ENCODE assay signal across 8 mouse cellular contexts in the genomic region with DNA sequence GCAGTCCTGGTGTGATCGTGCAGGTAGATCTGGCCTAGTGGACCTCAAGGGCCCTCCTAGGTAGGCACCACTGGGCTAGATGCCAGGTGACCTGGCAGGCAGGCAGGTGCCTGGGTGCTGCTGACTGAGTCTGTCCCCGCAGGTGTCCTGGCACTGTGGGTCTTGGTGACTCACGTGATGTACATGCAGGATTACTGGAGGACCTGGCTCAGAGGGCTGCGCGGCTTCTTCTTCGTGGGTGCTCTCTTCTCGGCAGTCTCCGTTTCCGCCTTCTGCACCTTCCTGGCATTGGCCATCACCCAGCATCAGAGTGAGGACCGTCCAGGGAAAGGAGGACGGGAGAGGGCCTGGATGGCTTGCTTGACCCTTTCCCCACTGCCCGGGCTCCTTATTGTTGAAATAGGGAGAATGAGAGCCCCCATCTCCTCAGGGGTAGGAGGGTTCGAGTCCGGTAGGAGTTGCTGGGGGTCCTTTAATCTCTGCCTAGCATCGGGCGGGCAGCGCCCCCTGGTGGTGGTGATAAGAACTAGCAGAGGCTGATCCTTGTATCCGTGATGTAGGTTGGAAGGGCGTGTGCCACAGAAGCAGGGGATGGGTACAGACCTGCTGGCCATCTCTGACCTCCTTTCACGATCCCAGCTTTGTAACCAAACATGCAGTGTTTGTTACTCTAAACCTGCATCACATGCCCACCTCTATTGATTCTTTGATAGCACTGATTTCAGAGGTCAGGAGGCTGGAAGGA. TPM values are rescaled to one million over a fixed set of nuclear protein-coding genes. Genes with fewer than 3 reads are reported as not detected.
DNase-seq lines count a peak whose midpoint lies in the region; ATAC-seq and TF ChIP-seq lines count a peak whose summit lies in the region.

No protein-coding gene starts in this region.

- TF ChIP-seq POLR2A in heart, adult 2 months (IDR thresholded peaks at IDR 0.05; ENCODE audit: insufficient read depth, low read depth, low read length) = peak; percentile 34; the same call in 1 of the 2 replicates

- no peaks in the 10 kb centered on the region for H3K79me2 ChIP-seq in heart, adult 2 months (replicated peaks; ENCODE audit: control insufficient read depth, insufficient read depth, low read length)

- H3K27ac ChIP-seq in heart, adult 2 months = peak overlapping the region; percentile 58; the same call in 1 of the 2 replicates
- H3K27ac ChIP-seq in kidney, postnatal 0 days = no peak overlapping the region

- TF ChIP-seq CTCF in heart, adult 2 months (IDR thresholded peaks at IDR 0.05) = peak; percentile 95; the same call in 1 of the 2 replicates
- TF ChIP-seq CTCF in kidney, postnatal 0 days (IDR thresholded peaks at IDR 0.05; ENCODE audit: low read depth) = peak; percentile 92

- H3K9me3 ChIP-seq in kidney, postnatal 0 days (replicated peaks; ENCODE audit: low read length) = no peaks in the 10 kb centered on the region

- H3K9ac ChIP-seq in heart, adult 2 months (ENCODE audit: low read depth, low read length) = no peak overlapping the region
- no peak overlapping the region for H3K9ac ChIP-seq in kidney, postnatal 0 days (ENCODE audit: low read depth, low read length)

- no peak overlapping the region for H3K4me3 ChIP-seq in heart, adult 2 months
- no peak overlapping the region for H3K4me3 ChIP-seq in kidney, postnatal 0 days (replicated peaks; ENCODE audit: low read depth, low read length)

- 0 out of 2 replicates have a peak, but pooled peaks have one; percentile 60 for TF ChIP-seq EP300 in heart, adult 2 months (IDR thresholded peaks at IDR 0.05; ENCODE audit: insufficient read depth, low read depth, low read length)

- intact Hi-C loops in heart, adult 2 months (cut with DNase I) = loop anchor here (2.0 to 5.0 kb wide), 2 partner anchors 17 to 172 kb away; partner anchors contain the start of gene Tmem106c

- 46% methylated on average over 20 of the region's 20 CpGs for WGBS in heart, adult 2 months
- WGBS in kidney, postnatal 0 days = 56% methylated on average over 20 of the region's 20 CpGs

- ATAC-seq in kidney, postnatal 0 days (replicated peaks; ENCODE audit: low FRiP score, low read depth) = no peak; the same call in 1 of the 2 replicates
- 0 out of 2 replicates have a peak, but pooled peaks have one; percentile 18 for ATAC-seq in megakaryocyte progenitor cell, adult 5-6 weeks (replicated peaks; ENCODE audit: poor library complexity)

- H3K4me1 ChIP-seq in heart, adult 2 months (ENCODE audit: control insufficient read depth, insufficient read depth, low read length) = peaks cover 25% of the 10 kb centered on the region
- H3K4me1 ChIP-seq in kidney, postnatal 0 days (replicated peaks; ENCODE audit: insufficient read depth, low read length) = peaks cover 9% of the 10 kb centered on the region

- H3K27me3 ChIP-seq in heart, adult 2 months (ENCODE audit: control insufficient read depth, insufficient read depth, low read length) = no peaks in the 10 kb centered on the region
- H3K27me3 ChIP-seq in kidney, postnatal 0 days (ENCODE audit: insufficient read depth, low read length) = no peaks in the 10 kb centered on the region

- no peaks in the 10 kb centered on the region for H3K36me3 ChIP-seq in heart, adult 2 months (ENCODE audit: control insufficient read depth, insufficient read depth, low read length)
- peaks cover 38% of the 10 kb centered on the region for H3K36me3 ChIP-seq in kidney, postnatal 0 days (ENCODE audit: insufficient read depth, low read length)

- DNase-seq in heart, adult 2 months = peak; percentile 61 to 74
- no peak for DNase-seq in heart, adult 8-10 months (ENCODE audit: low spot score)
- peak; percentile 54 for DNase-seq in urinary bladder, postnatal 25 days (ENCODE audit: low spot score)
- DNase-seq in urinary bladder, postnatal 14 days (ENCODE audit: low spot score) = no peak
- DNase-seq in cerebellum, postnatal 10 days = peak; percentile 84 to 88
- DNase-seq in kidney, postnatal 0 days (ENCODE audit: low spot score) = peak; percentile 79
- DNase-seq in ovary, postnatal 10 days (ENCODE audit: low spot score) = no peak

- H3K4me2 ChIP-seq in kidney, postnatal 0 days (ENCODE audit: low read length) = no peak overlapping the region

RNA-seq across cellular contexts. Expression of gene Slc48a1, which starts 11.6 kb away (rescaled TPM):
- 10 to 100 TPM; 72.7 to 73.0 TPM for total RNA-seq in heart, adult 2 months (2021)
- 82.8 and 85.3 TPM in 2 replicates for polyA plus RNA-seq in heart, adult 2 months (2012; rRNA removed)
- total RNA-seq in heart, adult 8-10 months (2022) = 10 to 100 TPM; 63.6 to 76.6 (median 67.9) TPM
- 86.9 and 108 TPM in 2 replicates for polyA plus RNA-seq in kidney, postnatal 0 days (2015; fragmentation: Nextera tagmentation; extraction: Ambion mirVana)
- total RNA-seq in megakaryocyte progenitor cell, adult 5-6 weeks (2015) = 83.0 and 94.4 TPM in 2 replicates
- 62.7 and 70.0 TPM in 2 replicates for total RNA-seq in megakaryocyte progenitor cell, adult 5-6 weeks (2017)

RNA-seq across cellular contexts. Expression of gene Rapgef3, which starts 22.2 kb away (rescaled TPM):
- total RNA-seq in heart, adult 2 months (2021) = 10 to 100 TPM; 21.5 to 27.9 TPM
- 44.4 and 57.0 TPM in 2 replicates for polyA plus RNA-seq in heart, adult 2 months (2012; rRNA removed)
- 10 to 100 TPM; 20.5 to 27.4 (median 23.8) TPM for total RNA-seq in heart, adult 8-10 months (2022)
- 27.5 and 29.2 TPM in 2 replicates for polyA plus RNA-seq in kidney, postnatal 0 days (2015; fragmentation: Nextera tagmentation; extraction: Ambion mirVana)
- total RNA-seq in megakaryocyte progenitor cell, adult 5-6 weeks (2015) = 4.0 and 4.5 TPM in 2 replicates
- 11.7 and 12.0 TPM in 2 replicates for total RNA-seq in megakaryocyte progenitor cell, adult 5-6 weeks (2017)

RNA-seq across cellular contexts. Expression of gene Hdac7, which starts 54.4 kb away (rescaled TPM):
- 10 to 100 TPM; 23.7 to 25.7 TPM for total RNA-seq in heart, adult 2 months (2021)
- polyA plus RNA-seq in heart, adult 2 months (2012; rRNA removed) = 54.9 and 61.8 TPM in 2 replicates
- total RNA-seq in heart, adult 8-10 months (2022) = 10 to 100 TPM; 22.9 to 29.0 (median 26.5) TPM
- 24.5 and 24.7 TPM in 2 replicates for polyA plus RNA-seq in kidney, postnatal 0 days (2015; fragmentation: Nextera tagmentation; extraction: Ambion mirVana)
- total RNA-seq in megakaryocyte progenitor cell, adult 5-6 weeks (2015) = 22.1 and 29.2 TPM in 2 replicates
- total RNA-seq in megakaryocyte progenitor cell, adult 5-6 weeks (2017) = 12.6 and 14.0 TPM in 2 replicates

RNA-seq across cellular contexts. Expression of gene Endou, which starts 58.8 kb away (rescaled TPM):
- total RNA-seq in heart, adult 2 months (2021) = 1 to 10 TPM; 1.1 to 1.2 TPM
- polyA plus RNA-seq in heart, adult 2 months (2012; rRNA removed) = 2.4 TPM in 2 replicates
- total RNA-seq in heart, adult 8-10 months (2022) = 1 to 10 TPM; 1.3 to 2.3 (median 1.7) TPM
- polyA plus RNA-seq in kidney, postnatal 0 days (2015; fragmentation: Nextera tagmentation; extraction: Ambion mirVana) = 1.5 and 2.2 TPM in 2 replicates
- 0.46 and 0.86 TPM in 2 replicates for total RNA-seq in megakaryocyte progenitor cell, adult 5-6 weeks (2015)
- 1.7 and 2.3 TPM in 2 replicates for total RNA-seq in megakaryocyte progenitor cell, adult 5-6 weeks (2017)

Comparison
In these comparisons a context has a peak if more than half of its experiments do, and no peak if none do; other contexts are left out.
1. DNase-seq: peak in heart, adult 2 months (2 of 2), urinary bladder, postnatal 25 days (single experiment), cerebellum, postnatal 10 days (2 of 2) and kidney, postnatal 0 days (single experiment); none in heart, adult 8-10 months (single experiment), urinary bladder, postnatal 14 days (single experiment) and ovary, postnatal 10 days (single experiment).